In genomic region chr14:22906716-22907115, GRCm38 (mm10) we compare ENCODE assay signal across 9 mouse cellular contexts.
DNase-seq lines count a peak whose midpoint lies in the region; ATAC-seq and TF ChIP-seq lines count a peak whose summit lies in the region.
"Had no signal": no experiment of that assay in that cellular context is flagged by ENCODE, and none has a peak within 500 bp of the region (broad histone marks: within the 10 kb centered on the region; RNA-seq: fewer than 3 reads in every experiment).

No protein-coding gene starts in this region.

- H3K27ac ChIP-seq in brown adipose tissue, adult 24 weeks (replicated peaks; ENCODE audit: low read depth, low read length): peak overlapping the region; percentile 45
- H3K27ac ChIP-seq in olfactory bulb, adult 2 months (ENCODE audit: insufficient read depth, low read depth, low read length): peak overlapping the region; percentile 63
- H3K27ac ChIP-seq: liver, embryonic 15.5 days had no signal

- no peak for ATAC-seq in CD4-positive, CD25-positive, alpha-beta regulatory T cell, adult 4 months
- ATAC-seq in granulocyte monocyte progenitor cell, adult 5-6 weeks (replicated peaks; ENCODE audit: poor library complexity, severe bottlenecking): no peak

- intact Hi-C loops in left cerebral cortex, postnatal 14 days (cut with DNase I): no loop called here

- TF ChIP-seq CTCF in olfactory bulb, adult 2 months (IDR thresholded peaks at IDR 0.05; ENCODE audit: insufficient read depth, low read depth, low read length): no peak

- WGBS in olfactory bulb, adult 2 months: 60% methylated on average over 4 of the region's 4 CpGs

- H3K4me1 ChIP-seq in brown adipose tissue, adult 24 weeks (ENCODE audit: control insufficient read depth, insufficient read depth, insufficient read length, low read length): peaks cover 12% of the 10 kb centered on the region
- no peaks in the 10 kb centered on the region for H3K4me1 ChIP-seq in olfactory bulb, adult 2 months (ENCODE audit: control insufficient read depth, insufficient read depth, low read length)
- H3K4me1 ChIP-seq: liver, embryonic 15.5 days had no signal

- no peak overlapping the region for H3K4me3 ChIP-seq in brown adipose tissue, adult 24 weeks (ENCODE audit: insufficient read depth, low read depth, low read length)
- no peak overlapping the region for H3K4me3 ChIP-seq in olfactory bulb, adult 2 months (ENCODE audit: insufficient read depth, low read depth, low read length)
- H3K4me3 ChIP-seq: liver, embryonic 15.5 days had no signal

- no peak for TF ChIP-seq POLR2A in olfactory bulb, adult 2 months (IDR thresholded peaks at IDR 0.05; ENCODE audit: insufficient read depth, low read depth, low read length)

- peak; percentile 4 for DNase-seq in kidney, adult 11 months
- DNase-seq in kidney, adult 18-20 months: no peak
- peak; percentile 23 to 29 for DNase-seq in frontal cortex, postnatal 10 days (ENCODE audit: low spot score in 2 of 2)
- peak; percentile 15 to 35 for DNase-seq in left cerebral cortex, postnatal 14 days (ENCODE audit: low spot score in 2 of 2)
